8 mouse cellular contexts compared by ENCODE assay signal in genomic region chr13:55361974-55362452, GRCm38 (mm10). TPM values are rescaled to one million over a fixed set of nuclear protein-coding genes. Genes with fewer than 3 reads are reported as not detected.
DNase-seq lines count a peak whose midpoint lies in the region; ATAC-seq and TF ChIP-seq lines count a peak whose summit lies in the region.

No protein-coding gene starts in this region.

- H3K9me3 ChIP-seq in lung, postnatal 0 days (ENCODE audit: low read length), result no peaks in the 10 kb centered on the region
- H3K9me3 ChIP-seq in forebrain, embryonic 13.5 days (replicated peaks), result no peaks in the 10 kb centered on the region
- no peaks in the 10 kb centered on the region for H3K9me3 ChIP-seq in limb, embryonic 15.5 days
- no peaks in the 10 kb centered on the region for H3K9me3 ChIP-seq in neural tube, embryonic 14.5 days (ENCODE audit: control insufficient read depth, low read length)

- peak; percentile 22 for ATAC-seq in lung, postnatal 0 days
- ATAC-seq in forebrain, embryonic 13.5 days, result peak; percentile 39
- ATAC-seq in limb, embryonic 15.5 days (ENCODE audit: insufficient number of reproducible peaks, low FRiP score, low TSS enrichment, low read depth), result no peak
- peak; percentile 63 for ATAC-seq in neural tube, embryonic 14.5 days (ENCODE audit: low read depth)

- WGBS in lung, postnatal 0 days, result under 1% methylated on average over 32 of the region's 32 CpGs
- 1% methylated on average over 32 of the region's 32 CpGs for WGBS in forebrain, embryonic 13.5 days
- under 1% methylated on average over 32 of the region's 32 CpGs for WGBS in limb, embryonic 15.5 days
- WGBS in neural tube, embryonic 14.5 days, result under 1% methylated on average over 32 of the region's 32 CpGs

- peak; percentile 38 for DNase-seq in cerebellum, adult 11 months
- DNase-seq in cerebellum, adult 18-20 months, result no peak
- DNase-seq in lung, postnatal 0 days (ENCODE audit: low spot score), result peak; percentile 30
- no peak for DNase-seq in lung, postnatal 14 days
- no peak for DNase-seq in right cerebral cortex, postnatal 25 days

- peak overlapping the region; percentile 84 for H3K4me2 ChIP-seq in lung, postnatal 0 days (replicated peaks; ENCODE audit: low read depth, low read length)
- H3K4me2 ChIP-seq in forebrain, embryonic 13.5 days, result peak overlapping the region; percentile 91
- peak overlapping the region; percentile 67 for H3K4me2 ChIP-seq in limb, embryonic 15.5 days
- H3K4me2 ChIP-seq in neural tube, embryonic 14.5 days (ENCODE audit: low read depth, low read length), result peak overlapping the region; percentile 90

- no peak for TF ChIP-seq EP300 in lung, postnatal 0 days (IDR thresholded peaks at IDR 0.05)

- no peaks in the 10 kb centered on the region for H3K27me3 ChIP-seq in lung, postnatal 0 days (replicated peaks; ENCODE audit: insufficient read depth, low read length)
- peaks cover 8% of the 10 kb centered on the region for H3K27me3 ChIP-seq in forebrain, embryonic 13.5 days
- no peaks in the 10 kb centered on the region; the same call in 1 of the 2 replicates for H3K27me3 ChIP-seq in limb, embryonic 15.5 days
- H3K27me3 ChIP-seq in neural tube, embryonic 14.5 days (ENCODE audit: control insufficient read depth, insufficient read depth, low read length), result no peaks in the 10 kb centered on the region

- H3K4me3 ChIP-seq in lung, postnatal 0 days (ENCODE audit: low read depth, low read length), result peak overlapping the region; percentile 92
- H3K4me3 ChIP-seq in forebrain, embryonic 13.5 days, result peak overlapping the region; percentile 98
- peak overlapping the region; percentile 90 for H3K4me3 ChIP-seq in limb, embryonic 15.5 days
- peak overlapping the region; percentile 88 for H3K4me3 ChIP-seq in neural tube, embryonic 14.5 days (ENCODE audit: low read depth, low read length)

- peaks cover 5% of the 10 kb centered on the region; the same call in 1 of the 2 replicates for H3K36me3 ChIP-seq in lung, postnatal 0 days (ENCODE audit: insufficient read depth, low read length)
- peaks cover 40% of the 10 kb centered on the region for H3K36me3 ChIP-seq in forebrain, embryonic 13.5 days (ENCODE audit: poor library complexity, severe bottlenecking)
- peaks cover 33% of the 10 kb centered on the region for H3K36me3 ChIP-seq in limb, embryonic 15.5 days
- peaks cover 11% of the 10 kb centered on the region; the same call in 1 of the 2 replicates for H3K36me3 ChIP-seq in neural tube, embryonic 14.5 days (ENCODE audit: control insufficient read depth, insufficient read depth, low read length)

- peaks cover 3% of the 10 kb centered on the region; the same call in 1 of the 2 replicates for H3K4me1 ChIP-seq in lung, postnatal 0 days (ENCODE audit: insufficient read depth, low read depth, low read length)
- H3K4me1 ChIP-seq in forebrain, embryonic 13.5 days, result peaks cover 25% of the 10 kb centered on the region
- peaks cover 20% of the 10 kb centered on the region for H3K4me1 ChIP-seq in limb, embryonic 15.5 days
- peaks cover 11% of the 10 kb centered on the region for H3K4me1 ChIP-seq in neural tube, embryonic 14.5 days (ENCODE audit: control insufficient read depth, insufficient read depth, low read length)

- peak overlapping the region; percentile 95 for H3K27ac ChIP-seq in lung, postnatal 0 days (ENCODE audit: low read length)
- peak overlapping the region; percentile 93 for H3K27ac ChIP-seq in forebrain, embryonic 13.5 days
- H3K27ac ChIP-seq in limb, embryonic 15.5 days, result peak overlapping the region; percentile 96
- H3K27ac ChIP-seq in neural tube, embryonic 14.5 days (ENCODE audit: low read depth, low read length), result peak overlapping the region; percentile 82

- TF ChIP-seq CTCF in lung, postnatal 0 days (IDR thresholded peaks at IDR 0.05), result no peak

- H3K9ac ChIP-seq in lung, postnatal 0 days (replicated peaks; ENCODE audit: low read depth), result peak overlapping the region; percentile 96
- H3K9ac ChIP-seq in forebrain, embryonic 13.5 days, result peak overlapping the region; percentile 93
- peak overlapping the region; percentile 79 for H3K9ac ChIP-seq in limb, embryonic 15.5 days
- peak overlapping the region; percentile 88 for H3K9ac ChIP-seq in neural tube, embryonic 14.5 days (replicated peaks; ENCODE audit: low read depth, low read length)

RNA-seq across cellular contexts. Expression of gene Lman2, which starts 0.6 kb away (rescaled TPM):
- 63.6 and 66.5 TPM in 2 replicates for polyA plus RNA-seq in lung, postnatal 0 days (2015; fragmentation: Nextera tagmentation; extraction: Ambion mirVana)
- polyA plus RNA-seq in forebrain, embryonic 13.5 days (2015; fragmentation: Nextera tagmentation; extraction: Ambion mirVana), result 57.9 and 60.5 TPM in 2 replicates
- 104 and 109 TPM in 2 replicates for polyA plus RNA-seq in limb, embryonic 15.5 days (2015; fragmentation: Nextera tagmentation; extraction: Ambion mirVana)
- 36.5 and 49.9 TPM in 2 replicates for polyA plus RNA-seq in neural tube, embryonic 14.5 days (2014; fragmentation: Nextera tagmentation; extraction: Ambion mirVana)

RNA-seq across cellular contexts. Expression of gene Rgs14, which starts 7.5 kb away (rescaled TPM):
- 2.7 and 2.8 TPM in 2 replicates for polyA plus RNA-seq in lung, postnatal 0 days (2015; fragmentation: Nextera tagmentation; extraction: Ambion mirVana)
- 0.30 and 0.40 TPM in 2 replicates for polyA plus RNA-seq in forebrain, embryonic 13.5 days (2015; fragmentation: Nextera tagmentation; extraction: Ambion mirVana)
- 1.4 and 2.4 TPM in 2 replicates for polyA plus RNA-seq in limb, embryonic 15.5 days (2015; fragmentation: Nextera tagmentation; extraction: Ambion mirVana)
- polyA plus RNA-seq in neural tube, embryonic 14.5 days (2014; fragmentation: Nextera tagmentation; extraction: Ambion mirVana), result 0.11 and 0.32 TPM in 2 replicates

RNA-seq across cellular contexts. Expression of gene Mxd3, which starts 32.4 kb away (rescaled TPM):
- polyA plus RNA-seq in lung, postnatal 0 days (2015; fragmentation: Nextera tagmentation; extraction: Ambion mirVana), result 3.1 and 5.0 TPM in 2 replicates
- polyA plus RNA-seq in forebrain, embryonic 13.5 days (2015; fragmentation: Nextera tagmentation; extraction: Ambion mirVana), result 42.8 and 44.6 TPM in 2 replicates
- polyA plus RNA-seq in limb, embryonic 15.5 days (2015; fragmentation: Nextera tagmentation; extraction: Ambion mirVana), result 43.8 and 46.2 TPM in 2 replicates
- 5.7 and 5.9 TPM in 2 replicates for polyA plus RNA-seq in neural tube, embryonic 14.5 days (2014; fragmentation: Nextera tagmentation; extraction: Ambion mirVana)

RNA-seq across cellular contexts. Expression of gene Slc34a1, which starts 36.0 kb away (rescaled TPM):
- not detected in 2 replicates for polyA plus RNA-seq in lung, postnatal 0 days (2015; fragmentation: Nextera tagmentation; extraction: Ambion mirVana)
- polyA plus RNA-seq in forebrain, embryonic 13.5 days (2015; fragmentation: Nextera tagmentation; extraction: Ambion mirVana), result not detected in 2 replicates
- 0.20 TPM in 1 of 2 replicates, not detected in the other for polyA plus RNA-seq in limb, embryonic 15.5 days (2015; fragmentation: Nextera tagmentation; extraction: Ambion mirVana)
- polyA plus RNA-seq in neural tube, embryonic 14.5 days (2014; fragmentation: Nextera tagmentation; extraction: Ambion mirVana), result 0.19 and 0.32 TPM in 2 replicates

RNA-seq across cellular contexts. Expression of gene Rab24, which starts 40.3 kb away (rescaled TPM):
- polyA plus RNA-seq in lung, postnatal 0 days (2015; fragmentation: Nextera tagmentation; extraction: Ambion mirVana), result 60.4 and 69.9 TPM in 2 replicates
- 102 and 105 TPM in 2 replicates for polyA plus RNA-seq in forebrain, embryonic 13.5 days (2015; fragmentation: Nextera tagmentation; extraction: Ambion mirVana)
- 110 and 119 TPM in 2 replicates for polyA plus RNA-seq in limb, embryonic 15.5 days (2015; fragmentation: Nextera tagmentation; extraction: Ambion mirVana)
- polyA plus RNA-seq in neural tube, embryonic 14.5 days (2014; fragmentation: Nextera tagmentation; extraction: Ambion mirVana), result 99.0 and 101 TPM in 2 replicates

Comparison
In these comparisons a context has a peak if more than half of its experiments do, and no peak if none do; other contexts are left out.
1. DNase-seq: peak in cerebellum, adult 11 months (single experiment) and lung, postnatal 0 days (single experiment); none in cerebellum, adult 18-20 months (0 of 2), lung, postnatal 14 days (single experiment) and right cerebral cortex, postnatal 25 days (single experiment).
2. Peak in every context shown above with its lines, with median percentiles within 50 percentile points of each other: H3K27ac ChIP-seq, H3K4me2 ChIP-seq, H3K4me3 ChIP-seq and H3K9ac ChIP-seq.